Mouse (Mus musculus) neural tube, embryonic 15.5 days (tissue): ENCODE data around the gene Nwd1. TPM values are rescaled to one million over a fixed set of nuclear protein-coding genes. Genes with fewer than 3 reads are reported as not detected.

Source experiments
- ATAC-seq: fragments of 200-750 bp; cut with Nextera tagmentation; 2 replicates; pipeline ENCODE4 v1.8.0; 2017; ENCODE audit warnings: mild to moderate bottlenecking, moderate TSS enrichment, moderate library complexity; ENCODE audit not compliant: low FRiP score
- H3K27ac ChIP-seq: fragments of 300-500 bp; sonication (generic); replicated peaks from 2 replicates; pipeline ENCODE4 v1.5.1; 2015; ENCODE audit warnings: mild to moderate bottlenecking, inconsistent platforms
- H3K27me3 ChIP-seq: fragments of 300-500 bp; sonication (generic); replicated peaks from 2 replicates; pipeline ENCODE4 v1.6.1; 2015; ENCODE audit warnings: inconsistent platforms
- H3K36me3 ChIP-seq: fragments of 300-500 bp; sonication (generic); 2 replicates; pipeline ENCODE4 v1.6.1; 2015; ENCODE audit warnings: inconsistent platforms
- H3K4me1 ChIP-seq: fragments of 300-500 bp; sonication (generic); 2 replicates; pipeline ENCODE4 v1.6.1; 2015; ENCODE audit warnings: inconsistent platforms
- H3K4me2 ChIP-seq: fragments of 300-500 bp; sonication (generic); 2 replicates; pipeline ENCODE4 v1.6.1; 2015; ENCODE audit warnings: inconsistent platforms, mild to moderate bottlenecking, moderate library complexity
- H3K4me3 ChIP-seq: fragments of 300-500 bp; sonication (generic); replicated peaks from 2 replicates; pipeline ENCODE4 v1.5.1; 2015; ENCODE audit warnings: mild to moderate bottlenecking, inconsistent platforms
- H3K9ac ChIP-seq: fragments of 300-500 bp; sonication (generic); replicated peaks from 2 replicates; pipeline ENCODE4 v1.6.1; 2015; ENCODE audit warnings: mild to moderate bottlenecking, inconsistent platforms
- H3K9me3 ChIP-seq: fragments of 300-500 bp; sonication (generic); replicated peaks from 2 replicates; pipeline ENCODE4 v1.6.1; 2016; ENCODE audit warnings: inconsistent platforms
- WGBS: fragments of 180-500 bp; shearing (Covaris S2); methylation state at CpG from one replicate; pipeline ENCODE4 v1.1.7; 2015; ENCODE audit warnings: mixed read lengths; 5-methylcytosine and 5-hydroxymethylcytosine counted together
- polyA plus RNA-seq: library from polyadenylated mRNA; unstranded; fragments of >200 nt; fragmentation: Nextera tagmentation; extraction: Ambion mirVana; gene quantifications from 2 replicates; pipeline ENCODE4 v1.2.1, GENCODE M21; 2015

Nwd1 gene
- polyA plus RNA-seq, 1 experiment from 2014 or later = 2.9 TPM

DNA sequence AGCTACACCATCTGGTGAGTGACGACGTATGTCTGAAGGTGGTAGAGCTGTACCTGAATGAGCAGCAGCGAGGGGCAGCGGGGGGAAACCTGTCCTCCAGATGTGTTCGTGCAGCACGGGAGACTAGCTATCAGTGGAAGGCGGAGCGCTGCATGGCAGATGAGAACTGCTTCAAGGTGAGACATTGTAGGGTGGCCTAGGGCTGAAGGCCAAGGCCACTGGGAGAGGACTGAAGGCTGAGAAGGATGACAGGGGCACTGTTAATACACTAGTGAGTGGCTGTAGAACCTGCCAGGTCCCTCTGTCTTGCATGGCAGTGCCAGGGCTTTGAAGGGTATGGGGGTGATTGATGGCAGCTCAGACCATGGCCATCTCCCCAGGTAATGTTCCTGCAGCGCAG is 106.7 kb downstream of the Nwd1 start:
- ATAC-seq = no peak
- no peak overlapping the region for H3K4me2 ChIP-seq
- H3K9ac ChIP-seq = no peak overlapping the region
- H3K27ac ChIP-seq = no peak overlapping the region
- no peaks in the 10 kb centered on the region for H3K4me1 ChIP-seq
- WGBS = 97% methylated on average over 9 of the region's 9 CpGs
- H3K27me3 ChIP-seq = no peaks in the 10 kb centered on the region
- H3K4me3 ChIP-seq = no peak overlapping the region
- peaks cover 94% of the 10 kb centered on the region for H3K36me3 ChIP-seq
- no peaks in the 10 kb centered on the region for H3K9me3 ChIP-seq

DNA sequence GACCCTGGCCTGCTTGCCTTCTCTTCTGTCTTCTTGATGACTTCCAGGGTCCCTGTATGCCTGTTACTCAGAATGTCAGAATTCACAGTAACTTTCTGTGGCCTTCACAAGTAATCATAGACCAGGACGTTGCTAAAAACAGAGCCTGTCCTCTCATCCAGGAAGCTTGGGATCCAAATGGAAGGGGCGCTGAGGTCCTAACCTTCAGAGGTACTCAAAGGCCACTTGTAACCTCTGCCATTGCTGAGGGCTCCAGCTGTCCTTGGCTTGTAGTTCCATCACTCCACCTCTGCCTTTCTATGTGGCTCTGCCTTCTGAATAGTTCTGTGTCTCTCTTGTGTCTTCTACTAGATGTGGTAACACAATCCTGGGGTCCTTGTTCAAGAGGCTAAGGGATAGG is 107.3 kb downstream of the Nwd1 start:
- Histone ChIP-seq H3K9me3 (no peaks in the 10 kb centered on the region), H3K4me2 (no peak overlapping the region), H3K36me3 (peaks cover 94% of the 10 kb centered on the region), H3K4me1 (no peaks in the 10 kb centered on the region), H3K27me3 (no peaks in the 10 kb centered on the region), H3K27ac (no peak overlapping the region), H3K4me3 (no peak overlapping the region), H3K9ac (no peak overlapping the region)
- ATAC-seq = no peak
- WGBS = 95% methylated on average over 2 of the region's 2 CpGs

DNA sequence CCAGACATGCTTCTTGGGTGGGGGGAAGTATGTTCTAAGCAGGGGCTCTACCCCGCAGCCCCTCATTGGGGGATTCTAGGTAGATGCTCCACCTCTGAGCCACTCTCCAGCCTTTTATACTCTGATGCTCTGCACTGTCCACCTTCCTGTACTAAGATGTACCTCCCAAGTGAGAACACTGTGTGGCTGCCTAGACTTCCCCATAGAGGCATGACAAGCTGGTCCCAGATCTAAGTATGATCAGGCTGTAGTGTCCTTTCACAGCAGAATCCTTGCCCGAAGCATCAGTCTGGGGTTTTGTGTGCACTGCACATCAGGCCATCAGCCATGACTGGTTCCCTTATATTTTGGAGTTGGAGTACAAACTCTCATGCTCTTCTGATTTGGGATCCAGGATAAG is 109.5 kb downstream of the Nwd1 start:
- no peak overlapping the region for H3K4me2 ChIP-seq
- no peaks in the 10 kb centered on the region for H3K27me3 ChIP-seq
- H3K4me1 ChIP-seq = no peaks in the 10 kb centered on the region
- no peak overlapping the region for H3K27ac ChIP-seq
- 96% methylated on average over 2 of the region's 2 CpGs for WGBS
- no peak for ATAC-seq
- no peak overlapping the region for H3K4me3 ChIP-seq
- no peaks in the 10 kb centered on the region for H3K9me3 ChIP-seq
- no peak overlapping the region for H3K9ac ChIP-seq
- H3K36me3 ChIP-seq = peaks cover 80% of the 10 kb centered on the region

GRCm38 (mm10) chr8:72756771-72757390 is 110.4 kb downstream of the Nwd1 start:
- Histone ChIP-seq H3K4me1 (no peaks in the 10 kb centered on the region), H3K36me3 (peaks cover 72% of the 10 kb centered on the region), H3K27me3 (no peaks in the 10 kb centered on the region), H3K4me2 (no peak overlapping the region), H3K9ac (no peak overlapping the region), H3K27ac (no peak overlapping the region), H3K4me3 (no peak overlapping the region), H3K9me3 (no peaks in the 10 kb centered on the region)
- ATAC-seq = no peak
- WGBS = 98% methylated on average over 35 of the region's 35 CpGs

DNA sequence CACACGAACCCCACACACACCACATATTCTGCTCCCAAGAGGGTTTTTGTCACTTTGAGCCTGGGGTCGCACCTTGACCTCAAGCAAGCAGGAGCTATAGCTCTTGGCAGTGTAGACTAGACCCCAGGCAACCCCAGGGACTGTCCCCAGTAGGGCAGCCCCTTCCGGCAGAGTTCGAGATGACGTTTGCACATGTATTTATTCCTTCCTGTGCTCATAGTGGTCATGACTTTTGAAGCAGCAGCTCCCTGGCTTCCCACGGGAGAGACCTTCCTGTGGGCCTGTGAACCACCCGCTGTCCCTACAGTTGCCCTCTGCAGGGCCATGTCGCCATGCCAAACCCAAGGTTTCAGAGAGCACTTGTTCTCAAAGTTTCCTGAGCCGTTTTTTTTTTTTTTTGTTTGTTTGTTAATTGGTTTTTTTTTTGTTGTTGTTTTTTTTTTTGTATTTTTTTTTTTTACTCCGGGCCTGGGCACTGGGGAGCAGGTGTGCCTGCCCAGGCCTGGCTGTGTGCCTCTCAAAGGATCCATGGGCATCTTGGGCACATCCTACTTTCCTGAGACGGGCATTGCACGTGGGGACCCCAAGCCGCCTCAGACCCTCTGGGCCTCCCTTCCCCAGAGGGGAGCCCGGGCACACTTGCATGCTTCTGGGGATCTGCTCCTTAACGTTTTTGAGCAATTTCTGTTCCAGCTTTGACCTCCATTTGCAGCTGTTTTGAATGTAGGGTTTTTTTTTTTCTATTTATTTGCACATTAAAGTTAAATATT is 111.1 kb downstream of the Nwd1 start:
- H3K9me3 ChIP-seq = no peaks in the 10 kb centered on the region
- H3K4me2 ChIP-seq = no peak overlapping the region
- H3K4me1 ChIP-seq = no peaks in the 10 kb centered on the region
- H3K9ac ChIP-seq = no peak overlapping the region
- no peak overlapping the region for H3K27ac ChIP-seq
- WGBS = 92% methylated on average over 15 of the region's 15 CpGs
- H3K27me3 ChIP-seq = no peaks in the 10 kb centered on the region
- no peak overlapping the region for H3K4me3 ChIP-seq
- no peak for ATAC-seq
- peaks cover 65% of the 10 kb centered on the region for H3K36me3 ChIP-seq

- Histone ChIP-seq H3K27ac (no peak overlapping the region), H3K27me3 (no peaks in the 10 kb centered on the region), H3K4me3 (no peak overlapping the region), H3K4me2 (no peak overlapping the region), H3K9ac (no peak overlapping the region), H3K9me3 (no peaks in the 10 kb centered on the region), H3K36me3 (peaks cover 58% of the 10 kb centered on the region), H3K4me1 (no peaks in the 10 kb centered on the region)
- no peak for ATAC-seq
Measured at GRCm38 (mm10) chr8:72758310-72758709, 111.8 kb downstream of the Nwd1 start.

- no peak overlapping the region for H3K9ac ChIP-seq
- no peak for ATAC-seq
- peaks cover 44% of the 10 kb centered on the region for H3K36me3 ChIP-seq
- H3K27ac ChIP-seq = no peak overlapping the region
- H3K9me3 ChIP-seq = no peaks in the 10 kb centered on the region
- no peaks in the 10 kb centered on the region for H3K4me1 ChIP-seq
- 96% methylated on average over 3 of the region's 3 CpGs for WGBS
- no peak overlapping the region for H3K4me3 ChIP-seq
- H3K27me3 ChIP-seq = no peaks in the 10 kb centered on the region
- H3K4me2 ChIP-seq = no peak overlapping the region
Measured at GRCm38 (mm10) chr8:72760216-72760615, 113.7 kb downstream of the Nwd1 start.

DNA sequence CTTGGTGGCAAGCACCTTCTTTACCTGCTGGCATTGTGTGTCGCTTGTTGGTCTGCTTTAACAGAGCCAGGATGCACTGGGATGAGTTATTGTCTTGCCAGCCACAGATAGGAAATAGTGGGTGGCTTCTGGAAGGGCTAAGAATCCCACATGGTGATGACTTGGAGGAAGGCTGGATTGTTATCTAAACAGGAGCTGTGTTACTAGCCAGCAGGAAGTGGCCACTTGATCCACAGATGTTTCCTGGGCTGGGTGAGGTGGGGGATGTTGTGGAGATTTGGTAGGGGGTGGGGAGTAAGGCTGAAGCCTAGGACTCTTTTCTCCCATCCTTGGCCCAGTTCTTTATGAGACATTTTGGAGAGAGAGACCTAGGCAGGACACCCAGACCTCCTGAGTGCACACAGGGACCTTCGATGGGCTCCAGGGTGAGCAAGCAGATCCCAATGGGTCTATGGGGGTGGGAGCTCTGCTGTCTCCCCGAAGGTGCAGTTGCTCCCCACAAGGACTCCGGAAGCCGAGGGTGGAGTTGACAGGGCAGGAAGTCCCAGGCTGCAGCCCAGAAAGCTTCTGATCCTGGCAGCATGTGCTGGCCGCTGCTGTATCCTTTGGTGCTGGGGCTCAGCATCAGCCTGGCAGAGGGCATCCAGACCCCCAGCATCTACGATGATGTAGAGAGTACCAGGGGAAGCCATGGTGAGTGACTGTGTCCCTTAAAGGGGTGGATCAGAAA is 115.0 kb downstream of the Nwd1 start, which contains the start of gene F2rl3:
Gene F2rl3, plus strand, starts transcription at position 559 of the 730 bp plus-strand sequence.
- Histone ChIP-seq H3K4me2 (no peak within 1 kb of the TSS), H3K4me3 (no peak within 1 kb of the TSS), H3K27me3 (no peaks in the 10 kb centered on the region), H3K9ac (no peak within 1 kb of the TSS), H3K27ac (no peak within 1 kb of the TSS), H3K36me3 (peaks cover 31% of the 10 kb centered on the region), H3K9me3 (no peaks in the 10 kb centered on the region), H3K4me1 (no peaks in the 10 kb centered on the region)
- no peak for ATAC-seq
- whole genome bisulfite sequencing = 86% methylated on average over 7 of the region's 7 CpGs

GRCm38 (mm10) chr8:72762306-72762705 is 115.8 kb downstream of the Nwd1 start:
- Histone ChIP-seq H3K9ac (no peak overlapping the region), H3K4me3 (no peak overlapping the region), H3K36me3 (peaks cover 23% of the 10 kb centered on the region), H3K9me3 (no peaks in the 10 kb centered on the region), H3K4me2 (no peak overlapping the region), H3K4me1 (no peaks in the 10 kb centered on the region), H3K27ac (no peak overlapping the region), H3K27me3 (no peaks in the 10 kb centered on the region)
- WGBS = 88% methylated on average over 12 of the region's 12 CpGs
- ATAC-seq = no peak

GRCm38 (mm10) chr8:72765696-72766095 is 119.2 kb downstream of the Nwd1 start:
- H3K4me3 ChIP-seq = no peak overlapping the region
- no peaks in the 10 kb centered on the region for H3K4me1 ChIP-seq
- H3K9me3 ChIP-seq = no peaks in the 10 kb centered on the region
- 79% methylated on average over 4 of the region's 4 CpGs for WGBS
- ATAC-seq = no peak
- H3K27me3 ChIP-seq = no peaks in the 10 kb centered on the region
- H3K36me3 ChIP-seq = no peaks in the 10 kb centered on the region
- no peak overlapping the region for H3K4me2 ChIP-seq
- no peak overlapping the region for H3K27ac ChIP-seq
- H3K9ac ChIP-seq = no peak overlapping the region

GRCm38 (mm10) chr8:72766777-72767176 is 120.3 kb downstream of the Nwd1 start:
- ATAC-seq = no peak
- H3K27me3 ChIP-seq = no peaks in the 10 kb centered on the region
- H3K36me3 ChIP-seq = no peaks in the 10 kb centered on the region
- no peak overlapping the region for H3K27ac ChIP-seq
- H3K4me2 ChIP-seq = no peak overlapping the region
- H3K4me1 ChIP-seq = no peaks in the 10 kb centered on the region
- H3K4me3 ChIP-seq = no peak overlapping the region
- no peaks in the 10 kb centered on the region for H3K9me3 ChIP-seq
- no peak overlapping the region for H3K9ac ChIP-seq
- WGBS = 30% methylated on average over 7 of the region's 7 CpGs
